Mouse (Mus musculus) stomach, postnatal 0 days (tissue): ENCODE measurements at regions not wholly inside any gene's neighbourhood (a gene's known extent, or its start where the extent isn't known, plus 50 kb on each side); places are given as distances from the start of the nearest gene placed in this dataset.

Experiments
- ATAC-seq: fragments of 200-750 bp; cut with Nextera tagmentation; 2 replicates; pipeline ENCODE4 v1.8.0; 2017; ENCODE audit not compliant: low FRiP score, low TSS enrichment
- DNase-seq: peaks from one replicate; pipeline ENCODE4 v3.0.0-alpha.2; 2016; ENCODE audit warnings: low spot score
- H3K27ac ChIP-seq: fragments of 300-500 bp; sonication (generic); replicated peaks from 2 replicates; pipeline ENCODE4 v1.5.1; 2014; ENCODE audit warnings: mild to moderate bottlenecking, control low read depth
- H3K27me3 ChIP-seq: fragments of 300-500 bp; sonication (generic); 2 replicates; pipeline ENCODE4 v1.6.1; 2014; ENCODE audit warnings: low read length; ENCODE audit not compliant: control insufficient read depth, insufficient read depth
- H3K36me3 ChIP-seq: fragments of 300-500 bp; sonication (generic); 2 replicates; pipeline ENCODE4 v1.6.1; 2014; ENCODE audit warnings: low read length, mixed read lengths; ENCODE audit not compliant: control insufficient read depth, insufficient read depth
- H3K4me1 ChIP-seq: fragments of 300-500 bp; sonication (generic); replicated peaks from 2 replicates; pipeline ENCODE4 v1.6.1; 2014; ENCODE audit warnings: antibody characterized with exemption; ENCODE audit not compliant: control insufficient read depth, insufficient read depth
- H3K4me2 ChIP-seq: fragments of 300-500 bp; sonication (generic); replicated peaks from 2 replicates; pipeline ENCODE4 v1.6.1; 2014; ENCODE audit warnings: low read depth, mild to moderate bottlenecking, control low read depth, moderate library complexity
- H3K4me3 ChIP-seq: fragments of 300-500 bp; sonication (generic); 2 replicates; pipeline ENCODE4 v1.5.1; 2014; ENCODE audit warnings: low read depth, low read length, control low read depth
- H3K9ac ChIP-seq: fragments of 300-500 bp; sonication (generic); 2 replicates; pipeline ENCODE4 v1.6.1; 2014; ENCODE audit warnings: mild to moderate bottlenecking, low read length, control low read depth, mixed read lengths
- H3K9me3 ChIP-seq: fragments of 300-500 bp; sonication (generic); 2 replicates; pipeline ENCODE4 v1.6.1; 2016; ENCODE audit warnings: low read length; ENCODE audit not compliant: control insufficient read depth
- CTCF ChIP-seq: IDR thresholded peaks from 2 replicates; pipeline ENCODE4 v1.5.1; 2016; ENCODE audit warnings: antibody characterized with exemption, low read depth, mild to moderate bottlenecking, moderate library complexity
- EP300 ChIP-seq: optimal IDR thresholded peaks from 2 replicates; pipeline ENCODE3; 2016; ENCODE audit warnings: antibody characterized with exemption
- WGBS: fragments of 180-500 bp; shearing (Covaris S2); extraction: QIAGEN DNeasy Blood & Tissue Kit; methylation state at CpG from one replicate; pipeline ENCODE4 v1.1.7; 2014; 5-methylcytosine and 5-hydroxymethylcytosine counted together

DNA sequence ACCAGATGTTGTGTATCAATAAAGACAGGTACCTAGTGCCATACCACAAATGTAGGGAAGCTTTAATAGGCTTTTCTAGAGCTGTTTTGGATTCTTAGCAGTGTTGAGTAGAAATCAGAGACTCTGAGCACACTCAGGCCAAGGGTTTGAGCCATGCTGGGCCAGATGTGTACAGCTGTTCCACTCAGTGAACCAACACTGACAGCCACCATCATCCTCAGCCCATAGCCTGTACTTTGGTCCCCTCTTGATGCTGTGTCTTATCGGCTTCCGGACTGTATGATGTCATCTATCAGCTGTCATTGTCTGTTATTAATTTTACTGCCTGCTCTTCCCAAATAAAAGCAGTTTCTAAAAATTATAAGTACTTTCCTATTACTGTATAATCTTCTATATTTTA is 123.6 kb upstream of the Lef1 start:
- WGBS: 60% methylated on average over 2 of the region's 2 CpGs
- TF ChIP-seq CTCF: no peak
- no peak overlapping the region for H3K9ac ChIP-seq
- ATAC-seq: no peak
- H3K27me3 ChIP-seq: no peaks in the 10 kb centered on the region
- H3K36me3 ChIP-seq: no peaks in the 10 kb centered on the region
- H3K4me2 ChIP-seq: no peak overlapping the region
- no peak overlapping the region for H3K4me3 ChIP-seq
- no peak for DNase-seq
- H3K9me3 ChIP-seq: no peaks in the 10 kb centered on the region
- no peaks in the 10 kb centered on the region for H3K4me1 ChIP-seq
- no peak overlapping the region for H3K27ac ChIP-seq

- H3K27me3 ChIP-seq: no peaks in the 10 kb centered on the region
- WGBS: 81% methylated on average over 2 of the region's 2 CpGs
- no peaks in the 10 kb centered on the region for H3K9me3 ChIP-seq
- DNase-seq: no peak
- no peaks in the 10 kb centered on the region for H3K4me1 ChIP-seq
- H3K36me3 ChIP-seq: no peaks in the 10 kb centered on the region
- no peak overlapping the region for H3K9ac ChIP-seq
- no peak overlapping the region for H3K4me2 ChIP-seq
- TF ChIP-seq EP300 (no peak), CTCF (no peak)
- no peak overlapping the region for H3K27ac ChIP-seq
- H3K4me3 ChIP-seq: no peak overlapping the region
- ATAC-seq: no peak
Measured at GRCm38 (mm10) chr3:130986101-130986500, 124.2 kb upstream of the Lef1 start.

GRCm38 (mm10) chr3:130981566-130981965 is 128.7 kb upstream of the Lef1 start:
- no peaks in the 10 kb centered on the region for H3K27me3 ChIP-seq
- no peaks in the 10 kb centered on the region for H3K4me1 ChIP-seq
- no peak overlapping the region for H3K9ac ChIP-seq
- DNase-seq (no peak), ATAC-seq (no peak)
- no peak overlapping the region for H3K27ac ChIP-seq
- no peaks in the 10 kb centered on the region for H3K9me3 ChIP-seq
- H3K4me3 ChIP-seq: no peak overlapping the region
- no peak overlapping the region for H3K4me2 ChIP-seq
- H3K36me3 ChIP-seq: no peaks in the 10 kb centered on the region
- TF ChIP-seq EP300 (no peak), CTCF (no peak)

GRCm38 (mm10) chr3:130978986-130979642 is 131.2 kb upstream of the Lef1 start:
- Histone ChIP-seq H3K27me3 (no peaks in the 10 kb centered on the region), H3K9ac (no peak overlapping the region), H3K36me3 (no peaks in the 10 kb centered on the region), H3K9me3 (no peaks in the 10 kb centered on the region), H3K4me3 (no peak overlapping the region), H3K4me1 (no peaks in the 10 kb centered on the region), H3K27ac (no peak overlapping the region), H3K4me2 (no peak overlapping the region)
- DNase-seq (no peak), ATAC-seq (no peak)
- no peak for TF ChIP-seq EP300
- no peak for TF ChIP-seq CTCF
- WGBS: 75% methylated on average over 14 of the region's 14 CpGs

DNA sequence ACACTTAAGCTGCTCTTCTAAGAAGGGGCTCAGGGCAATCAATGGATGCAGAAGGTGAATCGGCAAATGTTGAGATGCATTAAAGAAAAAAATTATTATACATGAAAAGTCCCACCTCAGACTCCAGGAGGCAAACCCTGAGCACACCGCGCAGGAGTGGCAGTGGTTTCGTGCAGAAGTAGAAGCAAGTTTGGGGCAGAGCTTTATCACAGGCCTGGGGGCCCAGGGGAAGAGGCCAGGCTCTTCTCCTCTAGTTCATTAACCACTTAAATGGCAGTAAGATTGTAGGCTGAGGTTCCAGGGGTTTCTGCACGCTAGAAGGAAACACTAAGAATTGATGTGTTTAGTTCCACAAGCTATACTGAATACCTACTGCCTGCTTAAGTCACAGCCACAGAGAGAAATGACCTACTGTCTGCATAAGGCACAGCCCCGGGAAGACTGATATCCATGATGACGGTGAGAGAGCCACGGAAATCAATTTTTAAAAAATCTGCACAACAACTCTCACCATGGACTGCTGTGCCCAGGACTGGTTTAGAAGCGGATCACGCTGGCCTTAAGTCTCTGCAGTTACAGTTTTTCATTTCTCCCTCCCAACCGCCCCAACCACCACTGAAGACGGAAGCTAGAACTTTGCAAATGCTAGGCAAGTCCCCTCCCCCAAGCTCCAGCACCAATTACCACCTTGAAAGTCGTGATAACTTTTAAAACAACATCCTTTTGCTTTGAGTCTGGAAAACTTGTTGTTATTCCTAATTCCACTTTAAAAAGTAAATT is 132.2 kb upstream of the Lef1 start:
- 51% methylated on average over 13 of the region's 13 CpGs for WGBS
- TF ChIP-seq CTCF: no peak
- Histone ChIP-seq H3K36me3 (no peaks in the 10 kb centered on the region), H3K4me1 (no peaks in the 10 kb centered on the region), H3K4me3 (no peak overlapping the region), H3K9me3 (no peaks in the 10 kb centered on the region), H3K27me3 (no peaks in the 10 kb centered on the region), H3K27ac (no peak overlapping the region), H3K9ac (no peak overlapping the region), H3K4me2 (no peak overlapping the region)
- no peak for ATAC-seq
- DNase-seq: no peak

- no peak overlapping the region for H3K4me3 ChIP-seq
- no peak overlapping the region for H3K27ac ChIP-seq
- TF ChIP-seq CTCF: no peak
- no peak for DNase-seq
- H3K36me3 ChIP-seq: no peaks in the 10 kb centered on the region
- 61% methylated on average over 5 of the region's 5 CpGs for WGBS
- H3K9ac ChIP-seq: no peak overlapping the region
- no peak overlapping the region for H3K4me2 ChIP-seq
- no peaks in the 10 kb centered on the region for H3K9me3 ChIP-seq
- no peak for ATAC-seq
- H3K4me1 ChIP-seq: no peaks in the 10 kb centered on the region
- no peaks in the 10 kb centered on the region for H3K27me3 ChIP-seq
Measured at GRCm38 (mm10) chr3:130976206-130976605, 134.1 kb upstream of the Lef1 start.
